Mouse (Mus musculus) frontal cortex, postnatal 36 days (tissue): ENCODE results near the gene Tmem229b.
"Not testable (repeated sequence)": the region's sequence is repeated elsewhere in the genome, so short reads cannot be mapped to it uniquely, and the experiment has no call there.

Experiments
- DNase-seq, 2 experiments: peaks; one replicate each; pipeline ENCODE4 v3.0.0; 2022; ENCODE audit warnings: low spot score in 2 of 2

Gene Tmem229b

DNA sequence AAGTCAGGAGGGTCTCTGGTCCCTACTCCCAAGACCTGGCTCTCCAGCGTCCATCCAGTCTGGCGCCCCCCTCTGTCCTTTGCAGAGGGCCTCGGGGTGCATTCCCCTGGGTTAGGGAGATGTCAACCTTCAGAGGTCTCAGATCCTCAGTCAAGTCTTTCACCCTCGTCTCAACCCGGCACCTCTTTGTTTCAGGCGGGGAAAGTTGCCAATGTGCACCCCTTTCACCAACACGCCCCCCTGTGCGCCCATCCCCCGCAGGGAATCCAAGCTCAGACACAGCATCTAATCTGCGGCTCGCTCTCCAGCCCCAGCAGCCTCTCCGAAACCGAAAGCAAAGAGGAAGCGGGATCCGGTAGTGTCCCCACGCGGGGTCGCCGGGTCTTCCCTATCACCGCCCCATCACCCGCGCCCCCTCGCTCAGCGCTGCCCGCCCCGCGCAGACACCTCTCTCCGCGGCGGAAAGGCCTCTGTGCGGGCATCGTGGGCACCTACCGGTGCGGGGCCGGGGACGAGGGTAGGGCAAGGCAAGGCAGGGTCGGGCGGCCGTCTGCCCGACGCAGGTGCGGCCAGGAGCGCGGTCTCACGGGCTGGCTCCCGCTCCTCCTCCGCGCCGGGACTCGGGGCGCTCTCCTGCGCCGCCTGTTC, 825 bp downstream of the Tmem229b start:
- peak; percentile 49 to 50 for DNase-seq

DNA sequence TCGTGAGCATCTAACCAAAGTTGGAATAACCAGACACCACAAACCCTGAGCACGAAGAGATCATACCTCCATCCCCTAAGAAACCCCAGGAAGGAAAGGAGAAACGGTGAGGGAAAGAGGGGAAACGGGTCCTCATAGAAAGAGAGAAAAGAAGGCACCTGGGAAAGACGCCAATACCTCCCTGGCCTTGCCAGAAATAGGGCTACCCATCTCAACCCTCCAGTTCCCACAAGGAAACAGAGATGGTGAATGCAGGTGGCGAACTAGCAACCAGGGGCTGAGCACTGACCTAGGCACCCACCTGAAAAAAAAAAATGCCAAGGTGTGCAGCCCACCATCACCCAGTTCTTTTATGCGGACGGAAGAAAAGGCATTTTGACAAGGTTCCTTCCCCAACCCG, 1.4 kb downstream of the Tmem229b start:
- no peak for DNase-seq

DNA sequence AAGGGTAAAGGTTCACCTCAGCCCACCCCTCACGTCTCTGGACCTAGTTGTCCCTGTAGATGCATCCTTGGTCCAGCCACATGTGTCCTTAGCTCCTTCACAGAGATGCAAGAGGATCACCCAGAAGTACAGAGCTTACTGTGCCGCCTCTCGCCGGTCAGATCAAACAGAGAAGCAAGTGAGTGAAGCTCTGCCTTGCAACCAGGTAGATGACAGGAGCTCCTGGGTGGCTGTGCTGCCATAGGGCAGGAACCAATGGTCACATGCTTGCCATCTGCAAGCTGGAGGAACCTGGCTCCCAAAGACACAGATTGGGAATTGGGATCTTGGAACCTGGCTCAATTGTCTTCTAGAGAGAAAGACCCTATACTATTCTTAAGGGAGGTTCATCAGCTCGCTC, 2.0 kb downstream of the Tmem229b start:
- no peak for DNase-seq

DNA sequence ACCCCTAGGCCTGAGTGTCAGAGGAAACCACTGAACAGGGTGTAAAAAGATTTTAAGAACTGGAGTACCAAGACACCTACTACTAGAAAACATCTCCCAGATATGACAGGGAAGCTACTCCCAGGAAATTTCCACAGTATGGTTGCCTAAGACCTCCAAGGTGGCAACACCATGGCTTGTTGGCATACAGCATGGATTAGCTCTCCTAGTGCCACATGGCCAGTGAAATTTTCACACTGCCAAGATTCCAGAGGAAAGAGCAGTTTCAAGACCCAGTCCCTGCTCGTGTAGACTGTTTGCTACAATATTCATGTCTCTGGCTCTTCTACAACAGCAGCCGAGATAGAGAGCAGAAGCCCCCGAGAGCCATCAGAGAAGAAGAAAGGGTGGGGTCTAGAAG, 4.4 kb downstream of the Tmem229b start:
- no peak for DNase-seq

GRCm38 (mm10) chr12:79002406-79002805, 5.0 kb downstream of the Tmem229b start:
- no peak for DNase-seq

GRCm38 (mm10) chr12:78996711-78997110, 10.7 kb downstream of the Tmem229b start:
- no peak for DNase-seq

DNA sequence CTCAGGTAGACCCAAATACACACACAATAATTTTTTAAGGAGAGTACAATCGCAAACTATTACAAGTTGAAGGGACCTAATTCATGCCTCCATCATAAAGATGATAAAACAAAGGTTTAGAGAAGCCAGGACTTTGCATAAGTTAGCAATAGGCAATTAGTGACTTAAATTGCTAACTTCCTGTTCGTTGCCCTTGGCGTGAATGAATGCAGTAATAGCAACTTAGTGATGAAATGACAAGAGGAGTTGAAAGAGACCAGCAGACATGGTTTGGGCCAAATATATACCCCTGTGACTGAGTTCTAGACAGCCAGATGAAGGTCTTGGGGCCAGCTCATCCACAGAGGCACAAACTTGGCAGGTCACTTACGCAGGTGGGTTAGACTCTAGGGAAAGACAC, 11.2 kb downstream of the Tmem229b start:
- no peak for DNase-seq

DNA sequence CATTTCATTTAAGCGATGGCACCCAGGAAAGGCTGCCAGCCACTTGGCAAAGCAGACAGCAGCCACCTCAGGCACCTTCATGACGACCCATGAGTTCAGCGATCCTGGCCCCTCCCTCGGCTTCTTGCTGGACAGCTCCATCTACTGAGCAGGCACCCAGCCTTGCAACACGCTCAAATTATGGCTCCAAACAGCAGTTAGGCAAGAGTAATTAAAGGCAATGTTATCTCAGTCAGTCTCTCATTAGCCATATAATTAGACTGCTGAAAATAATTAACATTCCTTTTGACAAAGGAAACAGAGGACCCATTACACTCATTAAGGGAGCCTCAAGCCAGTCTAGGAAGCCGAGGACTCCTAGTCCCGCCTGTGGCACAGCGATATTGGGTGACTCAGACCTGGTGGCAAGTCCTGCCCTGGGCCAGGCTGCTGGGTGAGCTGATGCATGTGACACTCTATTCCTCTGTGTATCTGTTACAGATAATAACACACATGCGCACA, 19.8 kb downstream of the Tmem229b start:
- DNase-seq = no peak

DNA sequence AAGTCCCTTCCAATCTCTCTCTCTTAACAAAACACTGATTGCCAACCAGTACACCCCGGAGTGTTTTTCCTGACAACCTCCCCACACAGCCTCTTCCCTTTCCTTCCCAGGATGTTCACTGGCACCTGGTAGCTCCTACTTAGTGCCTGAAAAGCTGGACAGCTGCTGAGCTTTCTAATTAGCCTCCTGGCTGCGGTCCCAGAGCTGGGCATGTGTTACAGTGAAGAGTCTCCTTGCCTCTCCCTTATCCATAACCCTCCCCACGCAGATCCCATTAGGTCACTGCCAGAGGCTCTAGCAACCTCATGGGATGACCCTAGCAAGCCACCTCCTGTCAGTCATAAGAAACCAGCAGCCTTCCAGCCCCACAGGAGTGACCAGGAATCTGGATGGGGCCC, 23.4 kb downstream of the Tmem229b start:
- peak; percentile 44 to 53 for DNase-seq

DNA sequence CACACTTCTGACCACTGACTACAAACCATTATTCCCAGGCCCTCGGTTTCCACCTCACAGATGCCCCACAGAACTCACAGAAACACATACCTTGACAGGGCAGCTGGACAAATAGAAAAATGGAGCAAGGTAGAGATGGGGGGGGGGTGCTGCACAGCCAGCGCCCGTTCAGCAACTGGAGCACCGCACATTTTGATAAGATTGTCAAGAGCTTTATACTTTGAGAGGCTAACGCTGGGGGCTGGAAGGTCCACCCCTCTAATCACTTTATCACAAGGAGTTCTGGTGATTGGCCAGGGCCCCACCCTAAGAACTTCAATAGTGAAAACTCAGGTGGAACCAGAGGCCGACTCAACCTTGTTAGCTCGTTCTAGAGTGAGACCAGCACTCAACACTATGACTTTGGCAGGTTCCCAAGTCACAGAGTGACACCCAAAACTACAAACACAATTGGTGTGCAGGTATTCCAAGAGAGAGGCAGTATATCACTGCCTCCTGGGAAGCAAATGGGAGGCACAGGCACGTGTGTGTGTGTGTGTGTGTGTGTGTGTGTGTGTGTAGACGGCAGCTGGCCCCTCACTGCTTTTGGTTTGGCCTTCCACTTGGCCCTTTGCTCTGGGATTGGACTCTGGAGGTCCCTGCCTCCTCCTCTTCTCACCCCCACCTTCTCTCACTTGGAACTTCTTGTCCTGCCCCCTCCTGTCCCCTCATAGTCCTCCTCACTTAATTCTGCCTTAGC, 24.0 kb downstream of the Tmem229b start:
- no peak for DNase-seq

DNA sequence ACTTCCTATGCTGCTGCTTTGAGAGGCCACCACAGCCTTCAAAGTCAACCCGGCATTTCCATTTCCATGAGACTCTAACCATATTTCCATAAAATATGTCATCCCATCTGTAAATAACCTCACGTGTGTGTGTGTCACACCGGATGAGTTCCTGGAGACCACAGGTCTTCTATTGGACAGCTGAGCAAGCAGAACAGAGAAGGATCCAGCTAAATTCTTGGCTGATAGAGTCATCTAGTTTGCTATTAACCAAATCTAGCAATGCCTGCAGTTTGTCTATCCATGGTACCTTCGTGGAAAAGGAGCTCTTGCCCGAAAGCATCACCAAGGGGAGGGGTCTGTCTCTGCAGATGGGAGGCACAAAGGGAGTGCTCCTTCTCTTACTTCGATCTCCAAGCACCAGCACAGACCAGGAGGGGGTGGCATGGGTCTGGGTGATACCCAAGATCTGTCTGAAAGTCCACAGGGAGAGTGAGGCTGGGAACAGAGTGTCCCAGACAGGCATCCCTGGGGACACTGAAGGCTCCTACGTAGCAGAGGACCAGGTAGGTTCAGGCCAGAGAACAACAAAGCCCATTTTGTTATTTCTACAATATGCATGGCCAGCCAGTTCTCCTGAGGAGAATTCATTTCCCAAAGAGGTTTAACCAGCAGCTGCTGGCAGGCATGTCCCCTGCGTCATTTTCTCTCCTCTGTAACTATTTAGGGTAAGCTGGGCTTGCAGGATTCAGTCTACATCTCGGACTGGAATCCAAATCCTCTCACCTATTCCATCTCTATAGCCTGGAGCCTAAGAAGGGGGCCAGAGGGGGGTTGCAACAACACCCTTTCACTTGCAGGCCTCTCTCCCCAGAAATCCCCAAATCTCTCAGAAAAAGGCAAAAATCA, 25.2 kb downstream of the Tmem229b start:
- DNase-seq = no peak

DNA sequence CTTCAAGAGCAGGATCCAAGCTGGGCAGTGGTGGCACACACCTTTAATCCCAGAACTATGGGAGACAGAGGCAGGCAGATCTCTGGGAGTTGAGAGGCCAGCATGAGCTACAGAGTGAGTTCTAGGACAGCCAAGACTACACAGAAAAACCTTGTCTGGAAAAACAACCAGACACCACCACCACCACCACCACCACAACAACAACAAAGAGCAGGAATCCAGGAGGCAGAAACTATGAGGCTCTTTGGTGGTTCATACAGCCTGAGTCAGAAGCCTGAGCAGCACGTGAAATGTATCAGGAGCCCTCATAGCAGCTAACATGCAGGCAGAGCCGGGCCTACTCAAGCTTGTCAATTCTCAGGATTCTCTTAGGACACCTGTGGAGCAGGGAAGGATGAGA, 26.3 kb downstream of the Tmem229b start:
- DNase-seq = no peak

DNA sequence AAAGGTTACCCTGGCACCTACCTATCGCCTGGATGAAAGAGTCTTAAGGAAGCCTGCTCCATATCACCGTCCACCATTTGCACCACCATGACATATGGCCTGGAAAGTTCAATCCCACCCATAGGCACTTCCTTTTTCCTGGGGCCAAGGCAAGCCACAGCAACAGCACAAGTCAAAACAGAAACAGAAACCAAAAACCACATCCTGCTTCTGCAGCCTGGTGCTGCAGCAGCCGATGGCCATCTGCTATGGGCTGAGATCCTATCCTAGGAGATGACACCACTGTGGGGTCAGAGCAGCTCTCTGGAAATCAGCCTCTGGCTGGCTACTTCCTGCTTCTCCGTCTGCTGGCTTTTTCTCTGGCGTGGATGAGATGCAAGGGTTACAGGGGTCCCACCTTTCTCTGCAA, 26.7 kb downstream of the Tmem229b start:
- no peak for DNase-seq

DNA sequence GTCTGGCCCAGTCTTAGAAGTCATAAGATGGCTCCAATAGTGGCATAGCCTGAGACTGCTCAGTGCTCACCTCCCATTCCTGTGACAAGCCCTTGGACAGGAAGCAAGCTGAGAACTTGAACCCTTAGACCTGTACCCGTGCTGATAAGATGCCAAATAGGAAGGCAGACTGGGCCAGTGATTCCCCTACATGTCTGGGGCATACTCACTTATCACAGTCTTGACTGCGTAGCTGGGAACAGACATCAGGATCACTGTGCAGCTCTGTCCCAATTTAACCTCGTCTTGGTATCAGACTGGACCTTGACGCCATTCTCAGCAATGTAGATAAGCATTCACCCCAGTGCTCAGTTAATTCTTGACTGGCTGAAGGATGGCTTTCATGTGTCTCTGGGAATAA, 29.9 kb downstream of the Tmem229b start:
- DNase-seq = no peak

DNA sequence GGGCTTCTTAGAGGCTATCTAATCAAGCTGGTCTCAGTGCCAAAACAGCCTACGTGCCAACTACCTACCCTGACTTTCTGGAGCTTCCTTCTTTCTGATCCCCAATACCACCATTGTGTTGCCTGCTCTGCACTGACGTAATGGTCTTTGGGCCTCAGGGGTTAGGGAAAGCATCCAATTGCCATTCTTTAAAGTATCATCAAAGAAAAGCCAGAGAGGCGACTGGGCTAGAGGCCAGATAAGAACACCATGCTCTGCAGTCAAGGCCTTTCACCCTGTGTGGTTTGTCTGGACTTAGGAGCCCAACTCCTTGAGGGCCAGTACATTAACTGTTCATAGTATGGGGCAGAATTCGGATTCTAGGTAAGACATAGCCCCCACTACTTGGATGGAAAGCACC, 30.3 kb downstream of the Tmem229b start:
- no peak for DNase-seq

DNA sequence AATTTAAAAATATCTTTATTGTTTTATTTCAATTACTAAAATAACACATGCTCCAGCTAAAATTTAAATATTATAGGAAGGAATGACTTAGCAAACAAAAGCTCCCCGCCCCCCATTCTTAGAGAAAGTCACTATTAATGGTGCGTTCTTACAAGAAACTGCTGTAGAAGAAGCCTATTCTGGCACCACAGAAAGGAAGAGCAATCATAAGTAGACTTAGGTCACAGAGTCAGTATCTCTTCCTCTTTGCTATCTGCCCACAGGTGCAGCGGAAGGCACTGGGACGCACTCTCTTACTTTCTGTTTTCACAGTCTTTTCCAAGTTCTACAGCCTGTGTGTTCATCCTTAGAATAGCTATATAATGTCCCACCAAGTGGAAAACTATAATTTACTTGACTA, 31.6 kb downstream of the Tmem229b start:
- no peak for DNase-seq

GRCm38 (mm10) chr12:78974767-78975166, 32.7 kb downstream of the Tmem229b start:
- DNase-seq = no peak

DNA sequence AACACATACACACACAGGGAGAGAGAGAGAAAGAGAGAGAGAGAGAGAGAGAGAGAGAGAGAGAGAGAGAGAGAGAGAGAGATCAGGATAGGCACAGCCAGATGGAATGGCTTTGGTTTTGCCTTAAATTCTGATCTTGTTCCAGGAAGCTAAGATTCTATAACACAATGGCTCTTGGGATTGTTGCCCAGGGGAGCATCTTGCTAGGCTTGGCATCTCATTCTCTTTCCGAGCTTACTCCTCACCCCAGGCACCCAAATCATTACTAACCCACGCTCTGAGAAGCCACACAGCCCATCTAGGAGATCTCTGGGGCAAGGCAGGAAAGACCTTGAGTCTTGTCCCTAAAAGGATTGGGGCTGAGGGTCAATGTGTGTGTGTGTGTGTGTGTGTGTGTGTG, 33.6 kb downstream of the Tmem229b start:
- DNase-seq = no peak

DNA sequence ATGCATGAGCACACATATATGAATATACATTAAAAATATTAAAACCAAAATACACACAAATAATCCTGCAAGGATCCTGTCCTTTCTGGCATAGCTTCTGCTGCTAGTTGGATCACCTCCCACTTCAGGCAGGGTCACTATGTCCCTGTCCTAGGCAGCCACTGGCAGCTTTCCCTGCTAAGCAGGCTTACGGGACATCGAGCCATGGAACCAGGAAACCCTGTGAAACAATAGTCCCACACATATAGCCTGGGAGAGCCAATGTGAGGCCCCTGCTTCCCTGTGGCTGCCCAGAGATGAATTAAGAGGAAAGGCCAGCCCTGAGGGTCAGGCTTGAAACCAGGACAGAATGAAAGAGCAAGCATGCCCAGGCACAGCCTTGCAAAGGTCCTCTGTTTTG, 35.8 kb downstream of the Tmem229b start:
- DNase-seq = no peak

GRCm38 (mm10) chr12:78970725-78971124, 36.7 kb downstream of the Tmem229b start:
- DNase-seq = no peak

DNA sequence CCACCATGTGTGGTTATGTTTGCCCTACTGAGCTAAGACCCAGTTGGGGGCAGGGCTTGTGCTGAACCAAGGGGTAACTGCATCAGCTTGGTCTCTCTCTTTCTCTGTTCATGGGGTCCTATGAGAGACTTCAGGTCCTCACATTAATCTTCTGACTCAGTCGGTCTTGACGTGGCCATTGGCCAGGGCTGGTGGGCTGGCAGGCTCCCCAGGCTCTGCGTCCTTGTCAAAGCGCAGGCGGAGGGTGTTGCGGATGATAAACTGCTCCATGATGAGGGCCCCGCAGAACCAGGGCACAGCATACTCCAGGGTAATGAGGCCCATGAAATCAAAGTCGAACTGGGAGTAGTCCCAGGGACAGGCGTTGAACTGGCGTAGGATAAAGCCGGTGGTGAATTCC, 42.9 kb downstream of the Tmem229b start:
- not testable (repeated sequence) for DNase-seq

DNA sequence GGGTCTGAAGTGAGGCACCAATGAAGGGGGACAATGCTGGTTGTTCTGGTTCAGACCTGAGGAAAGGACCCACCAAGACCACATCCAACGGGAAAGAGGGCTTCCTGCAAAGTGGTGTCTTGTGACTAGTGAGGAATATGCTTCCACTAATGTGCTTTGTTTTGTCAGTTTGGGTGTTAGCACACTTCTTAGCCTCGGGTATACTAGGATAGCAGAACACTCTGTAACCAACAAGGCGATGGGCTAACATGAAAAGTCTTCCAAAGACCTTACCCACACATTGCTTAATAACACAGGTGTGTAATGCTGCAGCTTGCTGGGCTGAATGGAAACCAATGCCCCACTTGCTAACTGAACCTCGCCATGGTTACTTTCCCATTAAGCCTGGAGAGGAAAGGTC, 51.0 kb downstream of the Tmem229b start:
- DNase-seq = no peak
